Mouse (Mus musculus) kidney, embryonic 14.5 days (tissue): ENCODE results near the gene Eps8l1. TPM values are rescaled to one million over a fixed set of nuclear protein-coding genes. Genes with fewer than 3 reads are reported as not detected.

Experiments used
- ATAC-seq: fragments of 200-750 bp; cut with Nextera tagmentation; 2 replicates; pipeline ENCODE4 v1.8.0; 2017; ENCODE audit warnings: moderate number of reproducible peaks, mild to moderate bottlenecking, moderate TSS enrichment, moderate library complexity; ENCODE audit not compliant: low FRiP score, low TSS enrichment
- H3K27ac ChIP-seq: fragments of 300-500 bp; sonication (generic); 2 replicates; pipeline ENCODE4 v1.5.1; 2014; ENCODE audit warnings: low read depth, mild to moderate bottlenecking, low read length, moderate library complexity, mixed read lengths
- H3K27me3 ChIP-seq: fragments of 300-500 bp; sonication (generic); 2 replicates; pipeline ENCODE4 v1.6.1; 2014; ENCODE audit warnings: mild to moderate bottlenecking, low read length; ENCODE audit not compliant: control insufficient read depth, insufficient read depth
- H3K36me3 ChIP-seq: fragments of 300-500 bp; sonication (generic); 2 replicates; pipeline ENCODE4 v1.6.1; 2014; ENCODE audit warnings: low read length, mixed read lengths; ENCODE audit not compliant: control insufficient read depth, insufficient read depth
- H3K4me1 ChIP-seq: fragments of 300-500 bp; sonication (generic); 2 replicates; pipeline ENCODE4 v1.6.1; 2014; ENCODE audit warnings: low read length, mixed read lengths; ENCODE audit not compliant: control insufficient read depth, insufficient read depth
- H3K4me2 ChIP-seq: fragments of 300-500 bp; sonication (generic); replicated peaks from 2 replicates; pipeline ENCODE4 v1.6.1; 2014; ENCODE audit warnings: low read depth, mild to moderate bottlenecking, low read length
- H3K4me3 ChIP-seq: fragments of 300-500 bp; sonication (generic); 2 replicates; pipeline ENCODE4 v1.5.1; 2014; ENCODE audit warnings: mild to moderate bottlenecking, low read length
- H3K9ac ChIP-seq: fragments of 300-500 bp; sonication (generic); 2 replicates; pipeline ENCODE4 v1.6.1; 2014; ENCODE audit warnings: low read depth, mild to moderate bottlenecking, low read length, moderate library complexity
- H3K9me3 ChIP-seq: fragments of 300-500 bp; sonication (generic); 2 replicates; pipeline ENCODE4 v1.6.1; 2016; ENCODE audit warnings: low read length; ENCODE audit not compliant: control insufficient read depth
- WGBS: fragments of 180-500 bp; shearing (Covaris S2); extraction: QIAGEN DNeasy Blood & Tissue Kit; methylation state at CpG from one replicate; pipeline ENCODE4 v1.1.7; 2014; 5-methylcytosine and 5-hydroxymethylcytosine counted together
- polyA plus RNA-seq: library from polyadenylated mRNA; unstranded; fragments of >200 nt; fragmentation: Nextera tagmentation; extraction: Ambion mirVana; gene quantifications from 2 replicates; pipeline ENCODE4 v1.2.1, GENCODE M21; 2014

Eps8l1 gene
- polyA plus RNA-seq, 1 experiment from 2014 or later = 3.0 TPM

- WGBS = 3% methylated on average over 35 of the region's 35 CpGs
- H3K9me3 ChIP-seq = no peaks in the 10 kb centered on the region
- H3K36me3 ChIP-seq = no peaks in the 10 kb centered on the region
- H3K27ac ChIP-seq = no peak overlapping the region
- peak overlapping the region; percentile 73 for H3K4me2 ChIP-seq
- H3K4me1 ChIP-seq = 0 out of 2 replicates have a peak, but pooled peaks cover 4% of the 10 kb centered on the region
- peak overlapping the region; percentile 35; the same call in 1 of the 2 replicates for H3K9ac ChIP-seq
- peak overlapping the region; percentile 39 for H3K4me3 ChIP-seq
- peak; percentile 67 for ATAC-seq
- H3K27me3 ChIP-seq = peaks cover 21% of the 10 kb centered on the region
These were observed 10.1 kb downstream of the Eps8l1 start for GRCm38 (mm10) chr7:4470275-4471178.

GRCm38 (mm10) chr7:4471179-4471555 lies 10.7 kb downstream of the Eps8l1 start:
- ATAC-seq = peak; percentile 86
- Histone ChIP-seq H3K4me3 (peak overlapping the region; percentile 39), H3K4me2 (peak overlapping the region; percentile 73), H3K9me3 (no peaks in the 10 kb centered on the region), H3K9ac (peak overlapping the region; percentile 35; the same call in 1 of the 2 replicates), H3K4me1 (0 out of 2 replicates have a peak, but pooled peaks cover 4% of the 10 kb centered on the region), H3K27ac (no peak overlapping the region), H3K36me3 (no peaks in the 10 kb centered on the region), H3K27me3 (peaks cover 21% of the 10 kb centered on the region)
- WGBS = 1% methylated on average over 22 of the region's 24 CpGs

GRCm38 (mm10) chr7:4473940-4474339 lies 13.5 kb downstream of the Eps8l1 start:
- Histone ChIP-seq H3K27me3 (peaks cover 23% of the 10 kb centered on the region), H3K4me3 (no peak overlapping the region), H3K9ac (no peak overlapping the region), H3K4me2 (no peak overlapping the region), H3K36me3 (no peaks in the 10 kb centered on the region), H3K4me1 (peaks cover 9% of the 10 kb centered on the region), H3K27ac (no peak overlapping the region), H3K9me3 (no peaks in the 10 kb centered on the region)
- 8% methylated on average over 18 of the region's 19 CpGs for WGBS
- ATAC-seq = no peak

GRCm38 (mm10) chr7:4478021-4478795 lies 17.7 kb downstream of the Eps8l1 start:
- under 1% methylated on average over 39 of the region's 39 CpGs for WGBS
- peak; percentile 96 for ATAC-seq
- peaks cover 16% of the 10 kb centered on the region; the same call in 1 of the 2 replicates for H3K27me3 ChIP-seq
- peaks cover 24% of the 10 kb centered on the region for H3K36me3 ChIP-seq
- H3K9ac ChIP-seq = peak overlapping the region; percentile 51
- peak overlapping the region; percentile 42 for H3K4me3 ChIP-seq
- no peaks in the 10 kb centered on the region for H3K9me3 ChIP-seq
- H3K27ac ChIP-seq = peak overlapping the region; percentile 83
- H3K4me2 ChIP-seq = peak overlapping the region; percentile 67
- H3K4me1 ChIP-seq = peaks cover 10% of the 10 kb centered on the region

GRCm38 (mm10) chr7:4478796-4479291 lies 18.4 kb downstream of the Eps8l1 start:
- peak overlapping the region; percentile 66; the same call in 1 of the 2 replicates for H3K27ac ChIP-seq
- peaks cover 14% of the 10 kb centered on the region; the same call in 1 of the 2 replicates for H3K27me3 ChIP-seq
- H3K4me3 ChIP-seq = peak overlapping the region; percentile 42
- H3K36me3 ChIP-seq = peaks cover 30% of the 10 kb centered on the region
- no peaks in the 10 kb centered on the region for H3K9me3 ChIP-seq
- peaks cover 10% of the 10 kb centered on the region for H3K4me1 ChIP-seq
- peak overlapping the region; percentile 67 for H3K4me2 ChIP-seq
- peak overlapping the region; percentile 51; the same call in 1 of the 2 replicates for H3K9ac ChIP-seq
- ATAC-seq = peak; percentile 4; the same call in 1 of the 2 replicates
- WGBS = 2% methylated on average over 16 of the region's 16 CpGs

- H3K36me3 ChIP-seq = peaks cover 38% of the 10 kb centered on the region
- H3K9ac ChIP-seq = no peak overlapping the region
- H3K4me2 ChIP-seq = no peak overlapping the region
- peaks cover 8% of the 10 kb centered on the region; the same call in 1 of the 2 replicates for H3K27me3 ChIP-seq
- no peak overlapping the region for H3K4me3 ChIP-seq
- WGBS = 22% methylated on average over 6 of the region's 6 CpGs
- no peak for ATAC-seq
- peaks cover 10% of the 10 kb centered on the region for H3K4me1 ChIP-seq
- no peaks in the 10 kb centered on the region for H3K9me3 ChIP-seq
- H3K27ac ChIP-seq = no peak overlapping the region
These were observed 19.2 kb downstream of the Eps8l1 start for GRCm38 (mm10) chr7:4479674-4480073.

GRCm38 (mm10) chr7:4482281-4482680 lies 21.8 kb downstream of the Eps8l1 start:
- Histone ChIP-seq H3K4me3 (no peak overlapping the region), H3K4me2 (no peak overlapping the region), H3K36me3 (peaks cover 55% of the 10 kb centered on the region), H3K27ac (no peak overlapping the region), H3K4me1 (peaks cover 10% of the 10 kb centered on the region), H3K27me3 (no peaks in the 10 kb centered on the region), H3K9me3 (no peaks in the 10 kb centered on the region), H3K9ac (no peak overlapping the region)
- no peak for ATAC-seq
- WGBS = 88% methylated on average over 12 of the region's 12 CpGs

- no peak overlapping the region for H3K4me3 ChIP-seq
- WGBS = 81% methylated on average over 6 of the region's 6 CpGs
- H3K4me1 ChIP-seq = no peaks in the 10 kb centered on the region
- no peak for ATAC-seq
- H3K36me3 ChIP-seq = peaks cover 37% of the 10 kb centered on the region
- no peaks in the 10 kb centered on the region for H3K27me3 ChIP-seq
- H3K9me3 ChIP-seq = no peaks in the 10 kb centered on the region
- H3K9ac ChIP-seq = no peak overlapping the region
- H3K27ac ChIP-seq = no peak overlapping the region
- H3K4me2 ChIP-seq = no peak overlapping the region
These were observed 30.8 kb downstream of the Eps8l1 start for GRCm38 (mm10) chr7:4491308-4491707.
